Mouse (Mus musculus) ES-Bruce4 (cell line): ENCODE results near the gene Ndufs2. TPM values are rescaled to one million over a fixed set of nuclear protein-coding genes. Genes with fewer than 3 reads are reported as not detected.

ENCODE experiments used
- H3K27ac ChIP-seq: 2 replicates; pipeline ENCODE4 v1.5.1; 2012; ENCODE audit warnings: low read length, inconsistent platforms; ENCODE audit not compliant: insufficient read depth
- H3K27me3 ChIP-seq: 2 replicates; pipeline ENCODE4 v1.6.1; 2012; ENCODE audit warnings: mild to moderate bottlenecking, low read length, inconsistent platforms; ENCODE audit not compliant: control insufficient read depth, poor library complexity, insufficient read depth, severe bottlenecking
- H3K36me3 ChIP-seq: 2 replicates; pipeline ENCODE4 v1.6.1; 2012; ENCODE audit warnings: inconsistent platforms, mild to moderate bottlenecking, low read length, moderate library complexity; ENCODE audit not compliant: control insufficient read depth, poor library complexity, insufficient read depth, severe bottlenecking
- H3K4me1 ChIP-seq: one replicate; pipeline ENCODE4 v1.8.1; 2011; ENCODE audit warnings: low read length; ENCODE audit not compliant: control insufficient read depth, insufficient read depth
- H3K4me3 ChIP-seq: 2 replicates; pipeline ENCODE4 v1.5.1; 2011; ENCODE audit warnings: low read depth, mild to moderate bottlenecking, low read length
- H3K9ac ChIP-seq: 2 replicates; pipeline ENCODE4 v1.6.1; 2012; ENCODE audit warnings: low read depth, mild to moderate bottlenecking, inconsistent platforms; ENCODE audit not compliant: poor library complexity, severe bottlenecking
- H3K9me3 ChIP-seq: replicated peaks from 2 replicates; pipeline ENCODE4 v1.6.1; 2012; ENCODE audit warnings: mild to moderate bottlenecking, low read length, inconsistent platforms; ENCODE audit not compliant: control insufficient read depth, poor library complexity, insufficient read depth, severe bottlenecking
- CTCF ChIP-seq: IDR thresholded peaks from one replicate; pipeline ENCODE4 v1.8.1; 2011; ENCODE audit warnings: low read depth, low read length
- EP300 ChIP-seq: IDR thresholded peaks from 2 replicates; pipeline ENCODE4 v1.6.1; 2011; ENCODE audit warnings: low read depth, low read length; ENCODE audit not compliant: insufficient read depth
- POLR2A ChIP-seq: IDR thresholded peaks from one replicate; pipeline ENCODE4 v1.8.1; 2011; ENCODE audit warnings: low read length; ENCODE audit not compliant: insufficient read depth
- polyA plus RNA-seq: library from polyadenylated mRNA; stranded (reverse); fragments of >200 nt; gene quantifications from 2 replicates; pipeline ENCODE4 v1.2.4, GENCODE M21; 2011; ENCODE audit warnings: low read depth; ENCODE audit not compliant: missing spikeins, insufficient read depth, insufficient read length

Gene Ndufs2
- polyA plus RNA-seq, 1 experiment = 163 TPM

DNA sequence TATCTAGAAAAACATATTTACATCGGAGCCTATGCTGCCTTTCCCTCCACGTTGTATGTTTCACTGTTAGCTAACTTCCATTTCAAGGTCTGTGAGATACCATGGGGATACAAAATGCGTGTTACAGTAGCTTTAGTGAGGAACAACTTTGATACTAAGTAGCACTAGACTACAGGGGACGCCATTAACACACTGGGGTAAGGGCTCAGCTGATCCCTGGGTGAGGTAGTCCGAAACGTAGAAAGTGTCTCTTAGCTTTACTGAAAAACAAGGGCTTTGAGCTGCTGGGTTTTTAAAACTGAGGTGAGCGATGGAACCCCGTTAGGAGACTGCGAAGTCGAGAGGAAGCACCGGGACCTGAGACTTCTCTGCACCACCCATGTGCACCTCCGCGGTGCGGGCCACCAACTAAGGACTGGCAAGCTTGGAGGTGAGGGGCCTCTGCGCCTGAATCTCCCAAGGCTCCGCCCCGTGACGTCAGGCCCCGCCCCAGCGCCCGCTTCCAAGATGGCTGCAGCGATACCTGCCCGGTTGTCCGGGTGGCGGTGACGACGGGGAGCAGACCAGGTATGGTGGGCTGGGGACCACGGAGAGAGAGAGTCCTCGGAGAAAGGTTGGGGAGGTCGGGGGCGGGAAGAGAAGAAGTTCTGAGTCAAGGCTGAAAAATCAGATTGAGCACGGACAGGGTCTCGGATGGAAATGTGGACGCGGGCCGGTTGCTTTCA is 18.8 kb upstream of the Ndufs2 start, which contains the start of gene B4galt3:
Gene B4galt3 (plus strand): TSS at position 481 of the 725 bp plus-strand sequence.
- Histone ChIP-seq H3K4me3 (peak within 1 kb of the TSS; percentile 85), H3K27me3 (no peaks in the 10 kb centered on the region), H3K4me1 (peaks cover 1% of the 10 kb centered on the region), H3K27ac (peak within 1 kb of the TSS; percentile 55), H3K9ac (peak within 1 kb of the TSS; percentile 54), H3K9me3 (no peaks in the 10 kb centered on the region), H3K36me3 (peaks cover 14% of the 10 kb centered on the region)
- TF ChIP-seq CTCF (no peak), POLR2A (peak; percentile 97), EP300 (peak; percentile 53; the same call in 1 of the 2 replicates)

- Histone ChIP-seq H3K4me3 (no peak overlapping the region), H3K9ac (no peak overlapping the region)
- TF ChIP-seq CTCF (no peak), EP300 (no peak), POLR2A (no peak)
These were observed 17.2 kb upstream of the Ndufs2 start for GRCm38 (mm10) chr1:171268341-171268740.

DNA sequence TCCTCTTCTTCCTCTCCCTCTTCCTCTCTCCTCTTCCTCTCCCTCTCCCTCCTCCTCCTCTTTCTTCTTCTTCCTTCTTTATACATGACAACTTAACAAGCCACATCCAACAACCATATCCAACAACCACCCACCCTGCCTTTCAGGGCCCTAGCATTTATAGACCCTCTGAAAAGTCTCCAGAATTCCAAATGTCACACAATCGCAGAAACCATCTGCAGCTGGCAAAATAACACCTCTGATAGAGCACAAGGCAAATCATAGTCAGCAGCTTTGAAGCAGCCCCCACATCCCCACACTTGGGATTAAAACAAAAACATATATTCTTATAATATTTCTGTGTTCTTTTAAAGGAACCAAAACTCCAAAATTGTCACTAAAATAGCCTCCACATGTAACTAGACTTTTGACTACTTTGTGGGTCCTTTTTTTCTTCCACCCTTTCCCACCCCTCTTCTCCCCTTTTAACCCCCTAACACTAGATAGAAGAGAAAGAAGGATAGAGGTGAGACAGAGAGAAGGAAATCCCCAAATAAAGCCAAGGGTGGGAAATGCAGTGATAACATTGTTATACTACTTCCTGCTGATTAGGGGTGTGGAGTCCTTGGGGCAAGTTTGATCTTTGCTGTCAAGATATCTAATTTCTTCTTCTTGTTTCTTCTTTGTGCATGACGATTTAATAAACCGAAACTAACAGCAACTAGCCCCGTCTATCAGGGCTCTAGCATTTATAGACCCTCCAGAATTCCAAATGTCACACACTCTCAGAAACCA is 15.0 kb upstream of the Ndufs2 start:
- peaks cover under 1% of the 10 kb centered on the region for H3K4me1 ChIP-seq
- no peak for TF ChIP-seq CTCF
- no peak for TF ChIP-seq POLR2A
- no peak for TF ChIP-seq EP300
- H3K27ac ChIP-seq = no peak overlapping the region
- no peak overlapping the region for H3K4me3 ChIP-seq
- no peaks in the 10 kb centered on the region for H3K9me3 ChIP-seq
- H3K27me3 ChIP-seq = no peaks in the 10 kb centered on the region
- no peaks in the 10 kb centered on the region for H3K36me3 ChIP-seq
- H3K9ac ChIP-seq = no peak overlapping the region

More at GRCm38 (mm10) chr1:171268341-171268740, 17.2 kb upstream of the Ndufs2 start:
- Histone ChIP-seq H3K27ac (0 out of 2 replicates have a peak overlapping the region, but pooled peaks have one; percentile 26), H3K36me3 (peaks cover 5% of the 10 kb centered on the region; the same call in 1 of the 2 replicates), H3K4me1 (peaks cover 1% of the 10 kb centered on the region), H3K27me3 (no peaks in the 10 kb centered on the region), H3K9me3 (no peaks in the 10 kb centered on the region)

DNA sequence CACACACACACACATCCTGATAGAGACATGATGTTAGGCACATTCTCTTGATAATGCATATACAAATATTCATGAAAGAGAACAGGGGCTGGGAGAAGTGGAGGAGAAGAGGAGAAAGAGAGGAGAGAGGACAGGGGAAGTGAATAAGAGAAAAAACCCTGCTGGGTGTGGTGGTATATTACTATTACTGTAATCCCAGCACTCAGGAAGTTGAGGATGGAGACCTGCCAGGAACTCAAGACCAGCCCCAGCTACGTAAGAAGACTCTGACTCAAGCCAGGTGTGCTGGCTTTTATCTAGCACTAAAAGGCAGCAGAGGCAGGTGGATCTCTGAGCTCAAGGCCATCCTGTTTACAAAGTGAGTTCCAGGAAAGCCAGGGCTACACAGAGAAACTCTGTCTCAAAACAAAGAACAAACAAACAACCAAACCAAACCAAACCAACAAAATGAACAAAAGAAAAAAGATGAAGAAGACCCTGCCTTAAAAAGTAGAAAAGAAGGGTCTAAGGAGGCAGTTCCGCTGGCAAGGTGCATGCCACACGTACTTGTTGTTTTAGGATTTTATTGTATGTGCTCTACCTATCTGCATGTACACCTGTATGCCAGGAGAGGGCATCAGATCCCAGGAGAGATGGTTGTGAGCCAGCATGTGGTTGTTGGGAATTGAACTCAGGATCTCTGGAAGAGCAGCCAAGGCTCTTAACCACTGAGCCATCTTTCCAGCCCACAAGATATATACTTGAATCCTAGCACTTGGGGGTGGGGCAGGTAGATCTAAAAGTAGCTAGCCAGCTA is 12.7 kb upstream of the Ndufs2 start:
- Histone ChIP-seq H3K4me1 (no peaks in the 10 kb centered on the region), H3K4me3 (no peak overlapping the region), H3K9ac (no peak overlapping the region), H3K27ac (no peak overlapping the region), H3K27me3 (no peaks in the 10 kb centered on the region), H3K9me3 (no peaks in the 10 kb centered on the region), H3K36me3 (no peaks in the 10 kb centered on the region)
- no peak for TF ChIP-seq POLR2A
- TF ChIP-seq CTCF = peak; percentile 19
- no peak for TF ChIP-seq EP300

GRCm38 (mm10) chr1:171263185-171263611 is 12.0 kb upstream of the Ndufs2 start:
- no peak overlapping the region for H3K27ac ChIP-seq
- no peak for TF ChIP-seq EP300
- TF ChIP-seq CTCF = no peak
- no peak for TF ChIP-seq POLR2A

More at GRCm38 (mm10) chr1:171263185-171263611, 12.0 kb upstream of the Ndufs2 start:
- no peaks in the 10 kb centered on the region for H3K36me3 ChIP-seq
- no peak overlapping the region for H3K9ac ChIP-seq
- H3K4me3 ChIP-seq = no peak overlapping the region
- H3K27me3 ChIP-seq = no peaks in the 10 kb centered on the region
- no peaks in the 10 kb centered on the region for H3K4me1 ChIP-seq
- H3K9me3 ChIP-seq = no peaks in the 10 kb centered on the region
